Mouse (Mus musculus): ENCODE results near the gene Arhgap5. TPM values are rescaled to one million over a fixed set of nuclear protein-coding genes. Genes with fewer than 3 reads are reported as not detected.

Gene Arhgap5
- polyA plus RNA-seq (2016; fragmentation: Nextera tagmentation; extraction: Ambion mirVana) = 56.9 and 58.9 TPM in 2 replicates

DNA sequence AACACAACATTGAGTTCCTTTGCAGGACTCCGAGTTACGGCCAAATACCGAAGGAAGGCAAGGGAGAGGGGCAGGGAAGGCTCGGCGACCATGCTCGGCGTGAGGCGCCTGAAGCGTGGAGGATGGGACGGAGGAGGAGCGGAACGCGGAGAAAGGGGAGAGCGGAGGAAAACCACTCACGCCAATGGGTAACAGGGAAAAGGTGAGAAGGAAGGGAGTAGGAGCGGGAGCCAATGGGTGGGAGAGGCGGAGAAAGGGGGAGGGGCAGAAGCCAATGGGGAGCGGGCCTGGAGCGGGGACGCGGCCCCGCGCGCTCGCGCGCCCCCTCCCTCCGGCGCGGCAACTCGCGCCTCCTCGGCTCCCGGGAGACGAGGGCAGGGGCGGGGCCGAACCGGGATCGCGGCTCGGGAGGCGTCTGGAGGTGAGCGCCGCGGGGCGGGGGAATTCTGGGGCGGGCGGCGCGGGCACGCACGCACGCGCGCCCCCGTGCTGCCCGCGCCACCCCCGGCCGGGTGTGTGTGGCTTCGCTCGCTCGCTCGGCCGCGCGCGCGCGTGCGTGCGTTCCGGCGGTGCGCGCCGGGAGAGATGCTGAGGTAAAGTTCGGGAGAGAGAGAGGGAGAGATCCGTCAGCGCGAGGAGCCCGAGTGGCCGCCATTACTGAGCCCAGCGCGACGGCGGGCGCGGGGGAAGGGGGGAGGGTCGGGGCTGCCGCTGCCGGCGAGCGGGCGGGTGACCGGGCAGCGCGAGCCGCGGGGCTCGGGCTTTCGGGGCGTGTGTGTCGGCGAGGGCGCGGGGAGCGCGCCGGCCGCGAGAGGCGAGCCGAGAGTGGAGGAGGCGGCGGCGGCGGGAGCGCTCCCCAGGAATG is at the start of gene Arhgap5:
TSS of gene Arhgap5 (plus strand) at position 517 of the 865 bp plus-strand sequence.
- peaks cover 10% of the 10 kb centered on the region; the same call in 1 of the 2 replicates for H3K4me1 ChIP-seq (replicated peaks)
- WGBS = 1% methylated on average over 81 of the region's 119 CpGs

DNA sequence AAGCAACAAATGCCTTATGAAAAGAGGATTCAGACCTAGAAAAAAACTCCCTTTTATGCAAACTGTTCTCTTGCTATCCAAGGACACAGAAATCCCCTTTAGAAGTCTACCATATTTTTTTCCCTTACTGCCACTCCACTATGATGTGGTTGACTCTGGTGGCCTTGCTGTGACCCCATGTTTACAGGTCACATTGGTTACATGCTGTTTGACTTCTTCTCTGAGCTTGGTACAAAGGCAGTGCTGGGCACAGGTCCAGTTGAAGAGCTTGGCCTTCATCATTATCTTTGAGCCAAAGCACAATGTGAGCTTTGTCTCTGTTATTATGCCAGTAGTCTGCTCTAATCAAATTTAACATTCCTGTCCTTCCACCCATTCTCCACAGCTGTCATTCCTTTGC is 39.2 kb upstream of the Arhgap5 start:
- H3K4me1 ChIP-seq (replicated peaks) = no peaks in the 10 kb centered on the region
- H3K9ac ChIP-seq (replicated peaks) = no peak overlapping the region
- H3K36me3 ChIP-seq = no peaks in the 10 kb centered on the region
- H3K27me3 ChIP-seq = no peaks in the 10 kb centered on the region
- no peak overlapping the region for H3K4me2 ChIP-seq
- H3K9me3 ChIP-seq = no peaks in the 10 kb centered on the region
- H3K27ac ChIP-seq = no peak overlapping the region
- no peak for ATAC-seq (ENCODE audit: insufficient number of reproducible peaks, insufficient read depth, low FRiP score, low TSS enrichment, low read depth)
- no peak overlapping the region for H3K4me3 ChIP-seq (replicated peaks)

More for the DNA sequence above, at the start of gene Arhgap5:
- Histone ChIP-seq H3K9me3 (no peaks in the 10 kb centered on the region), H3K4me2 (peak within 1 kb of the TSS; percentile 67), H3K27ac (peak within 1 kb of the TSS; percentile 100), H3K4me3 (replicated peaks) (peak within 1 kb of the TSS; percentile 97), H3K36me3 (no peaks in the 10 kb centered on the region), H3K9ac (replicated peaks) (peak within 1 kb of the TSS; percentile 99), H3K27me3 (no peaks in the 10 kb centered on the region)
- peak; percentile 97 for ATAC-seq (ENCODE audit: insufficient number of reproducible peaks, insufficient read depth, low FRiP score, low TSS enrichment, low read depth)

DNA sequence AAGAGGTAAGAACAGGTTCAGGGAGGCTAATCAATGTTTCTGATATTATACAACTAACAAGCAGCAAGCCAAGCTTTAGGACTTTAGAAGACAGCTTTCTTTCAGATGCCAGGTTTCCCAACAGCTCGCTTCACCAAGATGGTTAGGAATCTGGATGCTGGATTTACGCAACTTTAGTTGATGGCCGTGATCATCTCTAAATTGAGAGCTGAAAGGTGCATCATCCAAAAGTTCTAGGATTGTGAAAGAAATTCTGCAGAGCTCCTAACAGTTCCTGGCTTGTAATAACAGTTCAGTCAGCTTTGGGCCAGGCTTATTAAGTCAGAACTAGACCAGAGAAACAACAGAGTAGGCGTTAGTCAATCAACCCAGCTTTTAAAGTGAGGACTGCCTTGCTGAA is 32.2 kb upstream of the Arhgap5 start:
- Histone ChIP-seq H3K36me3 (no peaks in the 10 kb centered on the region), H3K4me2 (no peak overlapping the region), H3K4me3 (replicated peaks) (no peak overlapping the region), H3K4me1 (replicated peaks) (no peaks in the 10 kb centered on the region), H3K9ac (replicated peaks) (no peak overlapping the region), H3K27me3 (no peaks in the 10 kb centered on the region), H3K27ac (no peak overlapping the region), H3K9me3 (no peaks in the 10 kb centered on the region)
- WGBS = 87% methylated on average over 4 of the region's 4 CpGs
- ATAC-seq (ENCODE audit: insufficient number of reproducible peaks, insufficient read depth, low FRiP score, low TSS enrichment, low read depth) = no peak

DNA sequence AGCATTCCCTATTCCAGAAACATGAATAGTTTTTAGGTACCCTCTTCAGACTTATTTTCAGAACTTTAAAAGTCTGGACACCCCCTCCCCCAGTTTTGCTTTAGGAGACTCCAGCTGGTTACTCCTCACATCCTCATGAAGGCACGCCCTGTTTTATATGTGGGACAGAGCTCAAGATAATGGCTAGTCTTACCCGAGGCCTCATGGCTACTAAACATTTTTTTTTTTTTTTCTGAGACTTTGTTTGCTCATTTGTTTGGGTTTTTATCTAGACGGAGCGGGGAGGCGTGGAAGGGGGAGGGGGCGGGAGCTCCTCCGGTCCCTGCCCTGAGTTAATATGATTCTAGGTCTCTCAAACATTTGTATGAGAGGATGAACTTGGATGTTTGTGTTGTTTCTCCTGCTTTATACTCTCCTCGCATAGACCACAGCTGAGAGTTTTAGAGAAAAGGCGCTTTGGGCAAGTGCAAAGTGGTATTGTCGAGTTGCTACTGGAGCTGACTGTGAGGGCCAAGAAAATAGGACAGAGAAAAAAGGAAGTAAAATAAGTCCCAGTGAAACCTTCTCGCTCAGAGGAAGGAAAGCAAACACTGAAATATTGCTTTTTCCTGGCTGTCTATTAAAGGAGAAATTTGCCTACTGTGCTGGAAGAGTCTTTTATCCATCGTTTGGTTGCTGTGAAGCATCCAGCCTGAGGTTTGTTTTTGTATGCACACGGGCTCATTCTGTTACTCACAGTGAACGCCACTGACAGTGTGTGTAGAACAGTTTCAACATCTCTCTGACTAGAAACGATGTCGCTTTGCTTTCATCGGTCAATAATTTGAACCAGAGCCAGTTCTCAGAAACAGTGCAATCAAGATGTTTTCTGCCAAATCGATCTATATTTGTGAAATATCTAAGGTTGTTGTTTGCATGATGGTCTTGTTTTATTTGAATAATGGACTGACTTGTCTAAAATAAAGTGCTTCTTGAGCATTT is 29.5 kb upstream of the Arhgap5 start:
- WGBS = 70% methylated on average over 18 of the region's 18 CpGs
- Histone ChIP-seq H3K27ac (no peak overlapping the region), H3K4me3 (replicated peaks) (no peak overlapping the region), H3K36me3 (no peaks in the 10 kb centered on the region), H3K27me3 (no peaks in the 10 kb centered on the region), H3K4me2 (no peak overlapping the region), H3K4me1 (replicated peaks) (no peaks in the 10 kb centered on the region), H3K9ac (replicated peaks) (no peak overlapping the region), H3K9me3 (no peaks in the 10 kb centered on the region)
- ATAC-seq (ENCODE audit: insufficient number of reproducible peaks, insufficient read depth, low FRiP score, low TSS enrichment, low read depth) = no peak

DNA sequence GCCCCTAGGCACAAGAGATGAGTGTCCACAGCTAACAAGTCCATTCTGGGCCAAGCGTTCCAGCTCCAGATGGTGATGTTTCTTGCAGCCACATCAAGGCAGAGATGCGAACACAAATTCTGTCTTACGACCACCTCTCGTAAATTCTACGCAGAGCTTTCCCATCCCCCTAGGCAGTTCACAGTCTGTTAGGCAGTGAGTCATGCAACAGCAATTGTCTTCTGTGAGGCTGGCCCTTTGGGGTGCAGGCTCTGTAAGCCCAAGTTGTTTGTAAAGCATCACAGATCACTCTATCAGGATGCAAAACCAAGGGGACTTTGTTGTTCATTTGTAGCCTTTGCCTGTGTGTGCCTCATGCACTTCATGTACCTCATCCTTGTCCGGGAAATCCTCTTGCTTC is 27.7 kb upstream of the Arhgap5 start:
- 39% methylated on average over 6 of the region's 6 CpGs for WGBS
- Histone ChIP-seq H3K9me3 (no peaks in the 10 kb centered on the region), H3K27ac (no peak overlapping the region), H3K36me3 (no peaks in the 10 kb centered on the region), H3K27me3 (no peaks in the 10 kb centered on the region), H3K4me2 (no peak overlapping the region), H3K4me1 (replicated peaks) (no peaks in the 10 kb centered on the region), H3K9ac (replicated peaks) (no peak overlapping the region), H3K4me3 (replicated peaks) (no peak overlapping the region)
- no peak for ATAC-seq (ENCODE audit: insufficient number of reproducible peaks, insufficient read depth, low FRiP score, low TSS enrichment, low read depth)

DNA sequence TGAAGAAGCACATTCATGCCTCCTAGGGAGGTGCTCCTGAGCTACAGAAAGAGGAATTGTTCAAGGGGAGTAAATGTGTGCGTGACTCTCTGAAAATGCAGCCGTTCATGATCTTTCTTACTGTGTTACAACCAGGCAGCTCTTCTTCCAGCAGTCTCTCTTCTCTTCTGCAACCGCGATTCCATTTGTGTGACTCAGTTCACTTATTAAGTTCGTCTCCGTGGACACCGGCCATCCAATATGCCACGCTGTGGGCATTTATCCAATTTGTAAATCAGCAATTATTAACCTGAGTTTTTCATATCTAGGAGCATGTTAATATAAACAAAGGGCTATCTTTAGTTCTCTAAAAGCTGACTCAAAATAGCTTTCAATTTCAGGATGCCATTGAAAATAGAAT is 25.2 kb upstream of the Arhgap5 start:
- H3K4me1 ChIP-seq (replicated peaks) = no peaks in the 10 kb centered on the region
- no peaks in the 10 kb centered on the region for H3K36me3 ChIP-seq
- no peaks in the 10 kb centered on the region for H3K27me3 ChIP-seq
- H3K9me3 ChIP-seq = no peaks in the 10 kb centered on the region
- WGBS = 91% methylated on average over 8 of the region's 8 CpGs
- no peak for ATAC-seq (ENCODE audit: insufficient number of reproducible peaks, insufficient read depth, low FRiP score, low TSS enrichment, low read depth)
- no peak overlapping the region for H3K4me2 ChIP-seq
- no peak overlapping the region for H3K4me3 ChIP-seq (replicated peaks)
- no peak overlapping the region for H3K27ac ChIP-seq
- no peak overlapping the region for H3K9ac ChIP-seq (replicated peaks)

- Histone ChIP-seq H3K9ac (replicated peaks) (no peak overlapping the region), H3K4me1 (replicated peaks) (no peaks in the 10 kb centered on the region), H3K4me2 (no peak overlapping the region), H3K36me3 (no peaks in the 10 kb centered on the region), H3K4me3 (replicated peaks) (no peak overlapping the region), H3K9me3 (no peaks in the 10 kb centered on the region), H3K27ac (no peak overlapping the region), H3K27me3 (no peaks in the 10 kb centered on the region)
- 73% methylated on average over 6 of the region's 6 CpGs for WGBS
- ATAC-seq (ENCODE audit: insufficient number of reproducible peaks, insufficient read depth, low FRiP score, low TSS enrichment, low read depth) = no peak
Observed at GRCm38 (mm10) chr12:52479323-52479722, 24.4 kb upstream of the Arhgap5 start.

DNA sequence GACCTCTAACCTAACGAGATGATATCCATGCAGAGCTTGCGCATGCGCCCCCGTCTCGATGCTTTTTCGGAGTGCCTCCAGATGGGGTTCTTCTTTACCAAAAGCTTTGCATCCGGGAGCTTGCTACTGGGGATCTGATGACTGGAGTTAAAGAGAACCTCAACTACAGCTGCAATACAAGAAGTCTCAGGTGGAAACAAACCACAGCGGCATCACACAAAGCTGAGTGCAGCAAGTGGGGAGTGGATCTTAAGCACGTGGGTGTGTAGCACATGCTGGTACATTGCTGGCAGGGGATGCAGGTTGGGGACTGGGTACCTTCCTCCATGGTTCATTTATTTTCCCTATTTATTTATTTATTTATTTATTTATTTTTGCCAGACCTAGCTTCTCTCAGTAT is 22.9 kb upstream of the Arhgap5 start:
- ATAC-seq (ENCODE audit: insufficient number of reproducible peaks, insufficient read depth, low FRiP score, low TSS enrichment, low read depth) = no peak
- Histone ChIP-seq H3K27ac (no peak overlapping the region), H3K27me3 (no peaks in the 10 kb centered on the region), H3K9me3 (no peaks in the 10 kb centered on the region), H3K9ac (replicated peaks) (no peak overlapping the region), H3K4me1 (replicated peaks) (no peaks in the 10 kb centered on the region), H3K4me3 (replicated peaks) (no peak overlapping the region), H3K36me3 (no peaks in the 10 kb centered on the region), H3K4me2 (no peak overlapping the region)
- WGBS = 85% methylated on average over 9 of the region's 9 CpGs

GRCm38 (mm10) chr12:52481969-52482550 is 21.7 kb upstream of the Arhgap5 start:
- Histone ChIP-seq H3K9ac (replicated peaks) (no peak overlapping the region), H3K36me3 (no peaks in the 10 kb centered on the region), H3K27ac (no peak overlapping the region), H3K4me1 (replicated peaks) (no peaks in the 10 kb centered on the region), H3K27me3 (no peaks in the 10 kb centered on the region), H3K9me3 (no peaks in the 10 kb centered on the region), H3K4me3 (replicated peaks) (no peak overlapping the region), H3K4me2 (no peak overlapping the region)
- ATAC-seq (ENCODE audit: insufficient number of reproducible peaks, insufficient read depth, low FRiP score, low TSS enrichment, low read depth) = no peak
- 87% methylated on average over 5 of the region's 5 CpGs for WGBS

- ATAC-seq (ENCODE audit: insufficient number of reproducible peaks, insufficient read depth, low FRiP score, low TSS enrichment, low read depth) = no peak
- Histone ChIP-seq H3K9ac (replicated peaks) (no peak overlapping the region), H3K27me3 (no peaks in the 10 kb centered on the region), H3K4me1 (replicated peaks) (no peaks in the 10 kb centered on the region), H3K4me2 (no peak overlapping the region), H3K36me3 (no peaks in the 10 kb centered on the region), H3K9me3 (no peaks in the 10 kb centered on the region), H3K27ac (no peak overlapping the region), H3K4me3 (replicated peaks) (no peak overlapping the region)
- 95% methylated on average over 9 of the region's 9 CpGs for WGBS
Observed at GRCm38 (mm10) chr12:52483219-52483618, 20.6 kb upstream of the Arhgap5 start.

Data from limb, embryonic 12.5 days (tissue).